Mouse (Mus musculus): ENCODE data around the gene Csn1s2a.
"Not testable (repeated sequence)": the region's sequence is repeated elsewhere in the genome, so short reads cannot be mapped to it uniquely, and the experiment has no call there.

The Csn1s2a gene

DNA sequence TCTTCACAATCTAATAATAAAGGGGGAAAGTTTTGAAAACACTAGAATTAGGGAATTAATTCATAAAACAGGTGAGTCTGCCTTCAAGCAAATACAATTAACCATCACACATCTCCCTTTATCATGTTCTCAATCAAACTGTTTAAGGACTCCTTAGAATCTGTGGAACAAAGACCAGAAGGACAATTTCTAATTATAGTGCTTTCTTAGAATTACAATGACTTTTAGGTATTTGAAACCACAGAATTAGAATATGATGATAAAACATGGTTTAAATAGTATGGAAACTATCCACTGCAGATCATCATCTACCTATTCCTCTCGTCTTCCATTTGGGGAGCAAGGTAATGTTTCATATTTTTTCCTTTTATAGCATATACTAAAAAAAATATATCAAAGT is at the start of gene Csn1s2a:
Csn1s2a (plus strand) TSS at position 301 of the 400 bp plus-strand sequence.
- no peak for DNase-seq

DNA sequence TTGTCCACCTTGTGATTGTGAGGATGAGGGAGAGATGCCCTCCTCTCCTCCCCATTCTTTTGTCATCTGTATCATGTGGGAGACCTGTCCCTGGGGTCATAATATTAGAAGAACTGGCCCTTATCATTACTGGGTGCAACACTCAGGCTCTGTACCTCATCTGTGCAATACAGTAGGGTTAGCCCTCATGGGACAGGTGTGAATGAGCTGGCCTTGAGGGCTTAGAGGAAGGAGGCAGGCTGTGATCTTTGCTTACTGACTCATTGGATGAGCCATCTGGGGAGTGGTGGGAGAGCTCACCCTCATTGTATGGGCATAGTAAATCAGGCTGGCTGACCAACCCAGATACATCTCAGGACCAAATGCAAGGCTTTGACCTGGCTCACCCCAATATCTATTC is 39.5 kb upstream of the Csn1s2a start:
- DNase-seq, result no peak

DNA sequence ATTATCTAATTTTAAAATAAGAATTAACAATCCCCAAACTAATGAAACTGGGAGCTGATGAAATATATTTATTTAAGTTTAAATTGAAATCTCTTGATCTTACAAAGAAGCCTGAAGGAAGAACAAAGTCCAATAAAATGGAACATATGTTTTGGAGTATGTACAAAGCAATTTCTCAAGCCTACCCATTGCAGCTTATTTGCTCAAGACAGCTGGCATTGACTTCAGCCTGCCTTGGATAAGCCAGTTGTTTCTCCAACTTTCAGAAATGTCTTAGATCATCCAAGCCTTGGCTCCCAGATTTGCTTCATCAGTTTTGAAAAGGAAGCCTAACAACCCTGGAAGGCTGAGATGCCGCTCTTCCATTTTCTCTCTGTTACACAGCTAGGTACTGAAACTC is 20.9 kb upstream of the Csn1s2a start:
- DNase-seq, result no peak

DNA sequence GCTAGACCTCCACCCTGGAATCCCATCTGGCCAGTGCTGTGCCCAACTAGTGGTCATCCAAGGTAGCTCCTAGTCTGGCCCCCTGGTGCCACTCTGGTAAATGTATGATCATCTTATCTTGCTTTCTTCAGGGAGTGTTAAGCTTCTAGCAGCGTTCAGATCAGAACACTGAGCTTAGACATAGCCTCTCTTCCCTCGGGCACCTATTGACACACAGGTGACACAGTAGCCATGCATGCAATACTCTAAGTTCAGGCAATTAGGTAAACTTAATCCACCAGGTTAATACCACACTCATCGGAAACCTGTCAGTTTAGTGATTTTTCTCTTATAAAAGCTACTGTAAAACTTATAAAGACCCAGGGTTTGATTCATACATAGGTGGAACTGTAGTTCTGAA is 9.8 kb upstream of the Csn1s2a start:
- DNase-seq, result no peak

DNA sequence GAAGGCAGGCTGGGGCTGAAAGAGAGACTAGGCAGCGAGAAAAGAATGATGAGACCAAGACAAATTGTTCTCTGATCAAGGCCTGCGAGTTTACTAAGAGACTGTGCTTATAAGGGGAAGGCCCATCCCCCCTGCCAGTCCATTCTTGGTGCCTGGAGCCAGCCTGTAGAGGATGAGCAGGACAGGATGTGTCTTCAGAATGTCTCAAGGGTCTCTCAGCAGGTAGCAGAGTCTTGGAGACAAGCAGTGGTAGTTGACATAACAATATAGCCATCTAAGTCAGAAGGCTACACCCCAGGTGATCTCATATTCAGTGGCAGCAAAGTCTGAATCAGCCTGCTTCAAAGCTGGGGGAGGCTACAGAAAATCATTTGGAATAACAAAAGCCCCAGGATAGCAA is 2.2 kb upstream of the Csn1s2a start:
- not testable (repeated sequence) for DNase-seq

DNA sequence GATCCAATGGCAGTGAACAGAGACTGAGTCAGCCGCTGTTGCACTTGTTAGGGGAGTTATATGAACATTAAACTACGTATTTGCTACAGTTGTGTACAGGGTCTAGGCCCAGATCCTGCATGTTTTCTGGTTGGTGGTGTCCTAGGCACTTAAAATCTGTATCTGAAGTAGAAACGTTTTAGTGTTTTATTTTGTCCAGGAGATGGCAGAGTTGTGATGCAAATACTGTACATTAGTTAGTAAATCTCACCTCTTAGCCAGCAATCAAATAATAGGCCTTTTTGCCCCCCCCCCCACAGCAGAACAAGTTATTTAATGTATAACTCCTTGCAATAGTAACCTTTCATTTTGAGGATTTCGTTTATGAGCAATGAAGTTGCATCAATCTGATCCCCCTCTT is 8.4 kb downstream of the Csn1s2a start:
- no peak for DNase-seq

DNA sequence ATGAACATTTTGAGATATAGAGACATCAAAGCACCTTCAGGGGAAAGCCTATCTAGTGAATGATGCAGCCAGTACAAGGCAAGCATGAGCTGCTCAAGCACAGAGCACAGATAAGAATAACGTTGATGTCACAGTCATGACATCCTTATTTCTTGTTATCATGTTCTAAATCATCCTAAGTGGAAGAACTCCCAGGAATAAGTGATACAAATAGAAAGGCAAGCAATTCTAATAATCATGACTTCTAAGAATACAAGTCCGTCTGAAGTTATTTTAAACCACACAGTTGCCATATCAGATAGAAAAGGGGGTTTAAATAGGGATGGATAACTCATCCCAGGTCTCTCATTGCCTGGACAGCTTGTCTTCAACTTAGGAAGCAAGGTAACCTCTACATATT is 33.4 kb downstream of the Csn1s2a start, which contains the start of gene Csn1s2b:
Csn1s2b (plus strand) TSS at position 301 of the 400 bp plus-strand sequence.
- DNase-seq, result no peak

DNA sequence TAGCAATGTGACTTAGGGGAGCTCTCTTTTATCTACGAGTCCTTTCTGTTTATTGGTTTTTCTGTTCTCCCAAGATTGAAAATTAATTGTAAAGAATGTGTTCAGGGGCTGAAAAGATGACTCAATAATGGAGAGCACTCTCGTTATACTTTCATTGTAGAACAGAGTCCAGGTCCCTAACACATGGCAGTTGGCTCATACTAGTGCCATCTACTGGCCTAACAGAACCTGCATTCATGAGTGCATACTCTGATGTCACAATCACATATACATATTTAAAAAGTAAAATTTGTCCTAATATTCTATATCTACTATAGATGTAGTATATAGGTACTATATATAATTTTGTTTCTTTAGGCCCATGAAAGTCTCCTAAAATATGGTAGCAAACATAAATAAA is 34.9 kb downstream of the Csn1s2a start:
- no peak for DNase-seq

DNA sequence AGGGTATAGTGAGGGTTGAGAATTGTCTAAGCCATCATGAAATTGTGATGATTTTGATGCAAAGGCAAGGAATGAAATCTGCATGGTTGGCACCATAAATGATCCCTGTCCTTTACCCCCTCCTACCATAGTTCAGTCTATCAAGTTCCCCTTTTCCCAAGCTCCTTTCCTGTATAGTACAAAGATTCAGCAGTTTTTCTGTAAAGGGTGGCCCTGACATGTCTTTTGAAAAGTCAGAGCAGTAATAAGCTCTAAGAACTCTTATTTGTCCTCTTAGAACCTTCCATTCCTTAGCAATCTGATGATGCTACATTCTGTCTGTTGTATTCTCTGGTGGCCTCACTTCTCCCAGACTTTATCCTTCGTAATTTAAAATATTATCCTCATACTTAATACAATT is 51.0 kb downstream of the Csn1s2a start, which contains the start of gene Prr27:
Prr27 (plus strand) TSS at position 301 of the 400 bp plus-strand sequence.
- no peak for DNase-seq

Data from lung, postnatal 36 days (tissue).